Mouse (Mus musculus) right cerebral cortex, postnatal 4 days (tissue): Measurements from ENCODE around the gene Bphl.
"Not testable (repeated sequence)": the region's sequence is repeated elsewhere in the genome, so short reads cannot be mapped to it uniquely, and the experiment has no call there.

Source experiments
- DNase-seq: peaks from one replicate; pipeline ENCODE4 v3.0.0-alpha.2; 2022

Bphl gene

DNA sequence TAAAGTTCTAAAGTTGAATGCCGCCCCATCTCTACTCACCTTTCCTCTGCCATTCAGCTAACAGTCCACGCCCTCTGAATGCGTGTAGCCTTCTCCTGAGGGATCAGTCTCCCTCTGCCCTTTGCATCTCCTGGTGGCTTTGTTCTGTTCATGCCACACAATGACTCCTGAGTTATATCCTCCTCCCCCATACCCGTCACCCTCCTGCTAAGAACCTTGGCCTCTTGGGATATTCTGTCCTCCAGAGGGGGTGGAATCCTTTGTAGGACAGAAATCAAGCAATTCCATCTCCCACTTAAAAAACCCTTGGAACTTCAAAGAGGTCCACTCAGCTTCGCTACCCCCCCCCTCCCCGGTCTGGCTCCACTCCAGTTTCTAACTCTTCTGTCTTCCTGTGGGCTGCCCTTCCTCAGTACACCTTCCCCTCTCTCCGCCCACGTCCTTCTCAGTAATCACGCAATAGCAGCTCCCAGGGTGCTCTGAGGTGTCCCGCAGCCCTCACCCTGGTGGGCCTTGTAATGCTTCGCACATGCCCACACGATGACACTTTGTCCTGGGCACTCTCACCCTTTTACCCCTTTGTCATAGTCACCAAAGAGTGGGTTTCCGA lies 16.4 kb downstream of the Bphl start:
- no peak for DNase-seq

DNA sequence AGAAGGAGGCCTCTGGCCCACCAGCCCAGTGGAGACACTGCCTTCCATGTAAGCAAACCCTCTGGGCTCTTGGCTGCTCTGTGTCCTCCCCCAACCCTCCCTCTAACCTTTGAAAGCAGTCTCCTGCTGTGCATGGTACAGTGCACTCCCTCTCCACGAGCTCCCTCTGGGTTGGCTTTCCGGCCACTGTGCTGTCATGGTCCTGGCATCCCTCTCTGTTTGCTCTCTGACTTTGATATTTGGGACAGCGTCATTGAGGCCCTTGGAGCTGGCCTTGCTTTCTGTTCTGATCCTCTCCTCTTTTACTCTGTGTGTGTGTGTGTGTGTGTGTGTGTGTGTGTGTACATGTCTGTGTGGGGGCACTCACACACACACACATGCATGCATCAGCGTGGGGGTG lies 17.0 kb downstream of the Bphl start:
- DNase-seq: no peak

DNA sequence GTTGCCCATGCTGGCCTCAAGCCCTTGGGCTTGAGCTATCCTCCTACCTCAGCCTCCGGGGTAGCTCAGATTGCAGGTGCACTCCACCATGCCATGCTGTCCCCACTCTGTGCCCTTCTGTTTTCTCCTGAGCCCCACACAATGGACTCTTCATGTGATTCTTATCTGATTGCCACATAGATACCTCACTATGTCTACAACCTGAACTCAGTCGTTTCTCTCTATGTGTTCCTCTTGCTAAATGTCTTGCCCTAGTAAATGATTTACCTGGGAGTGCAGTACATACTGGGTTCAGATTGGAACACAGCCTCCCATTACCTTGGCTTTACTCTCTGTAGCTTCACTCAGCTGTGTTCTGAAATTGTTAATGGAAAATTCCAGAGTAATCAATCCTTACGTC lies 17.6 kb downstream of the Bphl start:
- DNase-seq: no peak

DNA sequence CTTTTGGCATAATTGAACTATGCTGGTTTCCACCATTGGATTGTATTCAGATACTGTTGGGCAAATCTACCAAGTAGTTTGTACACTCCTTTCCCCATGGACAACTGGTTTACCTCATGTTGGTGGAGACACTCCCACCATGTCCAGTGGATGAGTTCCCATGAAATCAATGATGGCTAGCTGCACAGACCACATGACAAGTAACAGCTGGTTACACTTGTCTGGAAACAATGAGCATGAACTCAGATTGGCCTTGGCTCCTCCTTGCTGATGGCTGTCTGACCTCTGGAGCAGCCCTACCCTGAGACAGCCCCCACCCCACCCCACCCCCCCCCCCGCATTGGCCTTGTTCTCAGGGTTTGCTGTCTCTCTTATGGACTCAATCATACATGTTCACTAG lies 19.9 kb downstream of the Bphl start:
- DNase-seq: no peak

DNA sequence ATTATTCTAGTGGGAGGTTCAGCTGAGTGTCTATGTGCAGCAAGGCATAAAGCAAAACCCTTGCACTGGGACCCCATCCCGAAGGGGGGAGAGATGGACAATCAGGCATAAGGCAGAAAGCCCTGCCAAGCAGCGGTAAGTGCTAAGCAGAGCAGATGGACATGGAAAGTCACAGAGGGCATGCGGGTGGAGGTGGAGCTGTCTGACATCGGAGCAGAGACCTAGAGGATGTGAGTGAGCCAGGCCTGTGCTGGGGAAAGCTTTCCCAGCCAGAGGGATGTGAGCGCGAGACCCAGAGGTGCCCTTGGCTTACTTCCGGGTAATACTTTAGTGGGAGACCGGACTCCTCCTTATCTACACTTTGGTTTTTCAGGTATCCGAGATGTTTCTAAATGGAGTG lies 22.7 kb downstream of the Bphl start:
- no peak for DNase-seq

DNA sequence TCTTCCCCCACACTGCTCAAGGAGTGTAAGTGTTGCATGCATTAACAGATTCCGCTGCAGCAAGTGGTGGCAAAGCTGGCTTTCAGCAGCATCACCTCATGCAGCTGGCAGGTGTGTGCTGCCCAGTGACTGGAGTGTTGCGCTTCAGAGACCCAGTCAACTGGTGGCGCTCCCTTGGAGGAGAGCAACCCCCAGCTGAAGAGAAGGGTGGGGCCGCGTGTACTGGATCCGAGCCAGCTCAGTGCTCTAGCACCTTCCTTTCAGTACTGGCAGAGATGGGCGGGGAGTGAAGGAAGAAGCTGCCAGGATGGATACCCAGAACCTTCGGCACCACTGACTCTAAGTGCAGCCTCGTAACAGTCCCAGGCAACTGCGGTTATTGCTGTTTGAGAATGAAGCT lies 25.1 kb downstream of the Bphl start:
- DNase-seq: no peak

DNA sequence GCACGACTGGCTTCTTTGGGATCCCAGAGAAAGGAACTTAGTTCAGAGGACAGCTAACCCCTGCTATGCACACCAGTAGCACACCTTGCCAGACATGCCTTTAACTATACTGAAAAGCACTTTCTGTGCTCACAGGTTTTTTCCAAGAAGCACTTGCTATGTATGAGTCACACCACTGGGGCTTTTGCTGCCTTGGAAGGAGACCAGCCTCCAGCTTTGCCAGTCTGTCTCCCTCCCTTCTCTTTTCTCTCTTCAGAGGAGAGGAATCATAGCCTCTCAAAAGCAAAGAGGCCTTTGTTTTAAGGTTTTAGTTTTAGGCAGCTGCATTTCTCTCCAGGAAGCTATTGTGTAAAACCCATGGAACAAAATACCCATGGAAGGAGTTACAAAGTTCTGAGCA lies 29.0 kb downstream of the Bphl start:
- DNase-seq: no peak

DNA sequence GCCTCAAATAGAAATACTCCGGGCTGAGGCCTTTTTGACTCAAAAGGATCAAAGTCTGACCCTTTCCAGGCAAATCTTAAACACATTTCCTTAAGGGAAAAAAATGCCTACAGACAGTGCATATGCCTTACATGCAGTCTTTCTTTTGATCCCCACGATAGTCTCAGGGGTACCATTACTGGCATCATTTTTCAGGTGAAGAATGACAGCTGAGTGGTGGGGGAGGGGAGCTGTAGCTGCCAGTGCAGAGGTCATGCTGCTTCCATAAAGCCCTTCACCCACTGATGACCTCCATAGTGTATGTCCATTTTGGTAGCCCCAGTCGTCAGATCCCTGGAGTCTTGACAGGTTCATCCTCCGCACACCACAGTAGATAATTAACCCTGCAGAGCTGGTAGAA lies 32.9 kb downstream of the Bphl start:
- no peak for DNase-seq

DNA sequence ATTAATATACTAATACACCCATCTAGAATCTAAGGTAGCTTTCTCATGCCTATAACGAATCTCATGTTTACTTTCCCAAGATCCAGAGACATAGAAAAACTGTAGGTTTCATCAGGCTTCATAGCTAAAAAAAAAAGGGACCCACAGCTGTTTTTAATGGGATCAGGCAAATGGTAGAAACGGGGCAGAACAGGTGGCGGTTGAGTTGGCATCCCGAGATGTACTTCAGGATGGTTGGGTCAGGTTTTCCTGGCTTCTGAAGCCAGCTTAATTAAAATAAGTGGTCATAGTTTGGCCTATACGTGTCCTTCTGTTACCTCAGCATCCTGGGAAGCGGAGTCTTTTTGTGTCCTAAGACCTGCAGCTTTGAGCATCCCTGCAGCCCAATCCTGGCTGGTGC lies 34.4 kb downstream of the Bphl start:
- DNase-seq: no peak

DNA sequence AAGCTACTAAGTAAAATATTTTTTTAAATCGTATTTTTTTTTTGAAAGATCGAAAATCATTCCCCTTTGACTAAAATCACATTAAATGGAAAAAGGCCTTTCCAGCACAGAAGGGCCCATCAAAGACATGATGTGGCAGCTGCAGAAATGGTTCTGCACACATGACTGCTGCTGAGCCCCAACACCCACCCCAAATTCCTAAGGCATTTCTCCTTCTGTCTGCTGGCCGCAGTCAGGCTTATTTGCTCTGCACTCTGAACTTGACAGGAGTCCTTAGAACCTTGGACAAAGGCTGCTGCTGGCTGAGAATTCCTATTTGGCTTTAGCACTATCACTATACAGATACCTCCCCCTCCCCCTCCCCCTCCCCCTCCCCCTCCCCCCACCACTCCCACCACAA lies 35.5 kb downstream of the Bphl start:
- DNase-seq: no peak

DNA sequence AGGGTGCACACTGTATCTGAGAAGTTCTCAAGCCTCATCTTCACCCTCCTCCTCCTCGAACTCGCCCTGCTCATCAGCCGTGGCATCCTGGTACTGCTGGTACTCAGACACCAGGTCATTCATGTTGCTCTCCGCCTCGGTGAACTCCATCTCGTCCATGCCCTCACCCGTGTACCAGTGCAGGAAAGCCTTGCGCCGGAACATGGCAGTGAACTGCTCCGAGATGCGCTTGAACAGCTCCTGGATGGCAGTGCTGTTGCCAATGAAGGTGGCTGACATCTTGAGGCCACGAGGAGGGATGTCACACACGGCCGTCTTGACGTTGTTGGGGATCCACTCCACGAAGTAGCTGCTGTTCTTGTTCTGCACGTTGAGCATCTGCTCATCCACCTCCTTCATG lies 37.0 kb downstream of the Bphl start:
- DNase-seq: not testable (repeated sequence)

DNA sequence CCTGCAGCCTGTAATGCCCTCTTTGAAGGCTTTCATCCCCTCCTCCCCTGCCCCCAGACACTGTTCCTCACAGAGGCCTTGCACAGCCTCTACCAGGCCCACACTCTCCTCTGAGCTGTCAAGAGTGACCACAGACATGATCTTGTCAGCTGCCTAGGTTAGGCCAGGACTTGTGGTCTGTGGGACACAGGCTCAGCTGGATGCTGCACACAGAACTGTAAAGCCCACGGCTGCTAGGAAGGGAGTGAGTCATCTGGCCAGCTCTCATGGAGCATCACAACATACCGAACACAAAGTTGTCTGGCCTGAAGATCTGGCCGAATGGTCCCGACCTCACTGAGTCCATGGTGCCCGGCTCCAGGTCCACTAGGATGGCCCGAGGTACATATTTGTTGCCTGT lies 38.5 kb downstream of the Bphl start:
- not testable (repeated sequence) for DNase-seq

DNA sequence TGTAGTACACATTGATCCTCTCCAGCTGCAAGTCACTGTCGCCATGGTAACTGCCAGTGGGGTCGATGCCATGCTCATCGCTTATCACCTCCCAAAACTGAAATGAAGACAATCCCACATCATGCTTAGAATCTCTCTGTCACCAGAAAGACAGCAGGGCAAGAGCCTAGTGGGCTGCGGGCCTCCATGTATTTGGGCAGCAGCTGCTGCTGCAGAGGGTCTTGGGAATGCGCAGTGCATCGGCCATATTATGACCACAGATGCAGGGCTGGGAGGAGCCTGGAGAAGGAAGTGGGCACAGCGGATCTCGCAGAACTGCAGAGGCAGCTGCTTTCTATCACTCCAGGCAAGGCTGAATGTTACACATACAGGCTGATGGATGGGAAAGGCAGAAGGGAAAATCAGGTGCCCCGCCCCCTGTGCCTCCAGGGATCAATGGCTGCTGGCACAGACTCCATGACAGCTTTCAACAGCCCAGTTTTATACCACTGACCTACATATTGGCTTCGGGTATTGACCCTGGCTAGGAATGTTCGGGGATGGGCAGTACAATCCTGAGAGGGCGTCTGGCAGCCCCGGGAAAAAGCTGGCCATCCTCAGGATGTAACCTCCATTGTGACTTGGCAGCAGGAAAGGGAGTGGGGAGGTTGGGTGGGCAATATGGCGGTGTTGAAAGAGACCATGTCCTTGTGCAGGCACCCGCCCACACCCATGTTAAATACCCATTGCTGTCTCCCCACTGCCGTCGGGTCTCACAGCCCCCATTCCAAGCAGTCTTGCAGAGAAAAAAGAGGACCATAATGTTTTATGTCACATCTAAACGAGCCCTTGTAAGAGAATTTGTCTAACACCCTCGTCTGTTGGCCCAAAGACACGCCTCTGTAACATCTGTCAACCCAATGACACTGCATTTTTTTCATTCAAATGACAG lies 39.4 kb downstream of the Bphl start:
- peak; percentile 50 for DNase-seq

DNA sequence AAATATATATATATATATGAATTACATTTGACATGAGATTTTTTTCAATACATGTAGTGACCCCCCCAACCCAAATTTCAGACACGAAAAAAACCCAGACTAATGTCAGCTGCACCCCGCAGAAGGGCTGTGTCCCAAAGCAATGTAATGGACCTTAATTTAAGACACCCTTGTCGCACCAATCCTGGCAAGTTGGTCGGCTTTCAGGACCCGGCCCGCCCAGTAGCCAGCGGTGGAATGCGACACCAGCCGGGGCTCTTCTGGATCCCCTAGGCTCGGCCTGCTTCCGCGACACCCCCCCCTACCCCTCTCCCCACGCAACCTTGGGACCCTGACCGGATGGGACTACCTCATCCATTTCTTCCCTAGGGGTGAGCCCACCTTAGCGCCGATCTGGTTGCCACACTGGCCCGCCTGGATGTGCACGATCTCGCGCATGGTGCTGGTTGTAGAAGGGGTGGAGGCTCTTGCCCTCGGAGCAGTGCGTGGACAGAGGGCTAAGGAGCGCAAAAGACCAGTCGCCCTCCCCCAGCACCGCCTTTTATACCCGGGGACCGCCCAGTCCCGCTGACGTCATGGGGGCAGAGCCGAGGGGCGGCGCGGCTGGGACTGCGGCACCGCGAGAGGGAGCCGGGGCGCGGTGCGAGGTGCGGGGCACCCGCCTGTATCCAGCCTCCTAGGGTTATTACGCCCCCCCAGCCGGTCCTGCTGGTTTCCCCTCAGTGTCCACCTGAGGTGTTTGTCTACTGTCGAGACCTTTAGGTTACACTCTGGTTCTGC lies 40.3 kb downstream of the Bphl start, which contains the start of gene Tubb2a:
TSS of gene Tubb2a (minus strand) at position 516 of the 780 bp plus-strand sequence.
- DNase-seq: peak; percentile 97

DNA sequence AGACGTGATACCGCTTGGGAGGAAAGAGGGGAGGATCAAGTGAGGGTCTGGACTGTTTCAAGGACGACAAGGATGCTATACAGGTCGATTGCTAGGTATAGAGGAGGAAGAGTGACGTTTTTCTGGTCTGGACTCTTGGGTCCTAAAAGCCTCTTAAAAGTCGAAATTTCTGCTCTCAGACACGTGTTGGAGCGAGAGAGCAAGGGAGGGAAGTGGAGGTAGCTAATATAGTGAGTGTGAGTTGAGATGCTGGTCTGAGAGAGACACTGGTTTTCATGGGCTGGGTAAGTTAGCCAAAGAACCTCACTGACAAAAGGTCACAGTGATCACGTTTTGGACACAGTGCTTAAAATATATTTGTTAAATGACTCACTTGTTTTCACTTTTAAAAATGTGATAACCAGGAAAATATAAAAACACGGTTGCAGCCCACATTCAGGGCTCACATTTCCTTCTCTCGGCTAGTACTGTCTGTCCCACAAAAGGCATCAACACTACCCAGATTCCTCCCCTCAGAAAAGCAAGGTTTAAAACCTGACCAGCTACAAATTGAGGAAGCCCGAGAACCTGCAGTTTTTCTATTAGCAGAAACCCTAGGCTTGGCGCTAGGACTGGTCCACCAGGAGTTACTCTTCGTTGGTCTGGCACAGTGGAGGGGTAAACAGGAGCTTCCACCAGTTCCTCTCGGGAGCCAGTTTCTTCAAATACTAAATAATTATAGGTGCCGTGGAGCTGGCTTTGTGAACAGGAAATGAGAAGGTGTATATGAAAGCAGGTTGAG lies 41.3 kb downstream of the Bphl start:
- no peak for DNase-seq

DNA sequence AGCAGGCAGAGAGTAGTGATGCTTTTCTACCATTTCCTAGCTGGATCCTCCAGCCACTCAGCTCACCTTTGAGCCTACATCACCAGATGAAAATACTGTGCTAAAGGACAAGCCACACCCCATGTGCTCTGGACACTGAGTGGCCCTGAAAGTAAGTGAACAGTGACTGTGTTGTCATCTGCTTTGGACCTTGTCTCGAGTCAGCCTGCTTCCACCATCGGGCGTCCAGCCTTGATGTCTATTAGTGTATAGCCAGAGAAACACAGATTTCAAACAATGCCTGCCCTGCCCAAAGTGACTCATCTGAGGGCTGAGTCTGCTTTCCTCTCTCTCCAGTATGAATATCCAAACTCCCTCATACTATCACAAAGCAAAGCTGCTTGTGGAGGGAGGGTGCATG lies 42.4 kb downstream of the Bphl start:
- no peak for DNase-seq

DNA sequence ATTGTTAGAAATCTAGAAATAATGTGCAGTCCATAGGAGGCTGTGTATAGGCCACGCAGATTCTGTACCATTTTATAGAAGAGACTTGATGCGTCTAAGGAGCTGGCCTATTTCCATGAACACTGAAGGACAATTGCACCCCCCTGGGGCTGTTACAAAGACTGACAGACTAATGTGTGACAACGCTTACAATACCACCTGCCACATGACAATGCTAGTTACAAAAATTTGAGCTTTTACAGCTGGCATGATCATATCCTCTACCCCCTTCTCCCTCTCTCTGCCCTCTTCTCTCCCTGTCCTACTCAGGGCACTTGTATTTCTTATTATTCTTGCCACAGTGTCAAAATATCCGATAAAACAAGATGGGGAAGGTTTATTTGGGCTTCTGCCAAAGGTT lies 44.5 kb downstream of the Bphl start:
- no peak for DNase-seq

DNA sequence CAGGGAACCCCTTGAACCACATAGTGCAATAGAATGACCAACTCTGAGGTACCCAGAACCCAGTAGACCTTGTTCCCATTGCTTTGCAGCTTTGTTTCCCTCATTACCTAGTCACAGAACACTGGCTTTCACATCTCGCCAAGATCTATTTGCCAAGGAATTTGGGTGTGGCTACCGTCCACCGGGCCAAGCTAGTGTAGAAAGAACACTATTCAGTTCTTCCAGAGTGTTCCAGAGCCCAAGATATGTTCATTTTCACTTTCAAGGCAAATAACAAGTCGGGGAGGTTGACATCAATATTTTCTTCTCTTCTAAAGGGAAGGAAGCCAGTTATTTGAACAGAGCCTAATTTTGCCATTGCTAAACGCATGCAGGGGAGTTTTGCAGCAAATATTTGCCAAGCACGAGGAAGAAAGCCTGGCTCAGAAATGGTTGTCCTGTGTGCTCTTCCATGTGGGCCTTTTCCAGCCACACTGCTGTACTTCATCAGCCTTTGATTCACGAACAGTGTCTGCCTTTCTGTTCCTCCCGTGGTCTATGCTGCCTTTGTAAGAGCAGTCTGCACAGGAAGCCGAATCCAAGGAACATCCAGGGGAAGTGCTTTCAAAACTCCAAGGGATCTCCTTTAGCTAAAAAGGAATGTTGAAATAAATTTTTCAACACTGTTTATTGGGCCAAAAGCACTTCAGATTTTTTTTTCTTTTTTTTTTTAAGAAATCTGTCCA lies 46.8 kb downstream of the Bphl start:
- DNase-seq: no peak

DNA sequence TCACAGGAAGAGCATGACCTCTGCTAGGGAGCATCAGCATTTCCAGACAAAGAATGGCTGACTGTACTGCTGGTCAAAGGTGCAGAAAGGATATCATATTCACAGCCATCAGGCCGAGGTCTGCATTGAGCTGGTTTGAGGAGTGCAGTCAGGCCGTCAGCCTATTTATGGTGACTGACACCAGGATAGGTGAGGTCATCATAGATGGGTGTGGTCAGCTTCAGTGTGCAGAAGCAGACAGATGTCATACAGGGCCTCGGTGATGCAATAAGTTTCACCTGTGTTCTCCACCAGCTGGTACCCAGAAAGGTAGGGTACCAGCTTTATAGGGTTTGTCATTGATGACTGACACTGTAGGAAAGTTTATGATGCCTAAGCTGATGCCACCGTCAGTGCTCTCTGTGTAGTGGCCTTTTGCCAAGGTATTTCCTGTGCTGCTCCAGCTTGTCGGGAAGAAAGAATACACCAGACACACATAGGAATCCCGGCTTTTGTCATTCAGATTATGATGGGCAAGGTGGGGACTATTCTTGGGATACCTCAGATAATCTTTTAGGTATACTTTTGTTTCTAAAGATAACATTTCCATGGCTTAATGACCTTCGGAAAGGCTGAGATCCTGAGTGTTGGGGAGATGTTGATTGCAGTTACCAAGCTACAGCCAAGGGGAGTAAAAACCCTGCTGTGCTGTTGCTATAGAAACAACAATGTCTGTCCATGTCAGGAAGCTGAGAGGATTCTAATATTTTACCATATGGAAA lies 49.8 kb downstream of the Bphl start:
- DNase-seq: no peak

DNA sequence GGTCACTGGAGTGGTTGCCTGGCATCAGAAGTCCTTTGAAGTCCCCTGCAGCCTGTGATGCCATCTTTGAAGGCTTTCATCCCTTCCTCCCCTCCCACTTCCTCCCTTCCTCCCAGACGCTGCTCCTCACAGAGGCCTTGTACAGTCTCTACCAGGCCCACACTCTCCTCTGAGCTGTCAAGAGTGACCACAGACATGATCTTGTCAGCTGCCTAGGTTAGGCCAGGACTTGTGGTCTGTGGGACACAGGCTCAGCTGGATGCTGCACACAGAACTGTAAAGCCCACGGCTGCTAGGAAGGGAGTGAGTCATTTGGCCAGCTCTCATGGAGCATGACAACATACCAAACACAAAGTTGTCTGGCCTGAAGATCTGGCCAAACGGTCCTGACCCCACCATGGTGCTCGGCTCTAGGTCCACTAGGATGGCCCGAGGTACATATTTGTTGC lies 50.8 kb downstream of the Bphl start:
- DNase-seq: not testable (repeated sequence)

DNA sequence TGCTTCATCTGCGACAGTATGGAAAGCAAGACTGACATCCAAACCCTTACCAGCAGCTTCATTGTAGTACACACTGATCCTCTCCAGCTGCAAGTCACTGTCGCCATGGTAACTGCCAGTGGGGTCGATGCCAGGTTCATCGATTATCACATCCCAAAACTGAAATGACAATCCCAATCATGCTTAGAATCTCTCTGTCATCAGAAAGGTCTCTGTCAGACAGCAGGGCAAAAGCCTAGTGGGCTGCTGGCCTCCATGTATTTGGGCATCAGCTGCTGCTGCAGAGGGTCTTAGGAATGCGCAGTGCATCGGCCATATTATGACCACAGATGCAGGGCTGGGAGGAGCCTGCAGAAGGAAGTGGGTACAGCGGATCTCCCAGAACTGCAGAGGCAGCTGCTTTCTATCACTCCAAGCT lies 51.5 kb downstream of the Bphl start:
- DNase-seq: no peak
